In the genomic region with DNA sequence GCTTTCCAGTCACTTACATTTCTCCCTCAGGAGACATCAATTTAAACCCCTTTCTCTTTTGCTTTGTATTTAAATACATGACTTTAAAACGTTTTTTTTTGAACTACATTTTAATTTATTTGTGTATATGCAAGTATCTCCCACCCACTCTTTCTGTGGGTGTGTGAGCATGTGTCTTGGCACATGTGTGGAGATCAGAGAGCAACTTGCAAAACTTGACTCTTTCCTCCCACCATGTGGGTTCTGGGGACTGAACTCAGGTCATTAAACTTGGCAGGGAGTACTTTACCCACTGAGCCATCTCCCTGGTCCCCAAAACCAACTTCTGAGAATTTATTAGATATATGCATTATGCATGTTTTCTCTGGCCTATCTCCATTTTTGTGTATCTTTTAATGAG, we compare ENCODE assay signal across 25 mouse cellular contexts.
"Had no signal": no experiment of that assay in that cellular context is flagged by ENCODE, and none has a peak within 500 bp of the region (broad histone marks: within the 10 kb centered on the region; RNA-seq: fewer than 3 reads in every experiment).

No protein-coding gene starts in this region.

- H3K9ac ChIP-seq: limb, embryonic 12.5 days; limb, embryonic 13.5 days; limb, embryonic 15.5 days; liver, embryonic 12.5 days; liver, embryonic 13.5 days; liver, embryonic 14.5 days; liver, embryonic 15.5 days; lung, embryonic 14.5 days; lung, embryonic 15.5 days; midbrain, embryonic 12.5 days; midbrain, embryonic 13.5 days; neural tube, embryonic 12.5 days; neural tube, embryonic 13.5 days had no signal

- H3K4me3 ChIP-seq: left cerebral cortex, adult 2 months; limb, embryonic 10.5 days; limb, embryonic 12.5 days; limb, embryonic 13.5 days; limb, embryonic 15.5 days; liver, embryonic 12.5 days; liver, embryonic 13.5 days; liver, embryonic 15.5 days; lung, embryonic 15.5 days; megakaryocyte, embryonic 14.5 days; midbrain, embryonic 12.5 days; midbrain, embryonic 13.5 days; myocyte; neural tube, embryonic 12.5 days; neural tube, embryonic 13.5 days had no signal

- H3K27me3 ChIP-seq: limb, embryonic 15.5 days; liver, embryonic 12.5 days; liver, embryonic 13.5 days; liver, embryonic 15.5 days; lung, embryonic 15.5 days; megakaryocyte, embryonic 14.5 days; midbrain, embryonic 12.5 days; midbrain, embryonic 13.5 days; neural tube, embryonic 12.5 days; neural tube, embryonic 13.5 days had no signal

- H3K36me3 ChIP-seq: limb, embryonic 10.5 days; limb, embryonic 12.5 days; limb, embryonic 13.5 days; limb, embryonic 15.5 days; liver, embryonic 12.5 days; liver, embryonic 13.5 days; liver, embryonic 15.5 days; lung, embryonic 15.5 days; midbrain, embryonic 12.5 days; midbrain, embryonic 13.5 days; neural tube, embryonic 12.5 days; neural tube, embryonic 13.5 days had no signal

- DNase-seq: left cerebral cortex, postnatal 4 days; liver; liver, embryonic 13.5 days; lung, adult 2 months; lung, postnatal 14 days; lung, postnatal 4 days had no signal

- H3K4me1 ChIP-seq: liver, embryonic 12.5 days; liver, embryonic 13.5 days; liver, embryonic 15.5 days; megakaryocyte, embryonic 14.5 days; midbrain, embryonic 12.5 days; midbrain, embryonic 13.5 days; neural tube, embryonic 12.5 days; neural tube, embryonic 13.5 days had no signal

- H3K27ac ChIP-seq: left cerebral cortex, adult 2 months; limb, embryonic 10.5 days; limb, embryonic 12.5 days; limb, embryonic 13.5 days; limb, embryonic 15.5 days; liver, embryonic 12.5 days; liver, embryonic 13.5 days; liver, embryonic 14.5 days; liver, embryonic 15.5 days; lung, embryonic 15.5 days; macrophage; midbrain, embryonic 12.5 days; midbrain, embryonic 13.5 days; neural tube, embryonic 12.5 days; neural tube, embryonic 13.5 days had no signal

- H3K4me2 ChIP-seq: limb, embryonic 12.5 days; limb, embryonic 13.5 days; limb, embryonic 15.5 days; liver, embryonic 11.5 days; liver, embryonic 12.5 days; liver, embryonic 13.5 days; liver, embryonic 15.5 days; lung, embryonic 14.5 days; lung, embryonic 15.5 days; midbrain, embryonic 12.5 days; midbrain, embryonic 13.5 days; neural tube, embryonic 12.5 days; neural tube, embryonic 13.5 days had no signal

- H3K9me3 ChIP-seq: limb, embryonic 10.5 days; limb, embryonic 12.5 days; limb, embryonic 13.5 days; limb, embryonic 15.5 days; liver, embryonic 12.5 days; liver, embryonic 13.5 days; liver, embryonic 15.5 days; lung, embryonic 15.5 days; megakaryocyte, embryonic 14.5 days; midbrain, embryonic 12.5 days; midbrain, embryonic 13.5 days; neural tube, embryonic 12.5 days; neural tube, embryonic 13.5 days had no signal

- ATAC-seq: liver, embryonic 12.5 days; lung, postnatal 0 days; midbrain, embryonic 13.5 days had no signal
